Mouse (Mus musculus) left cerebral cortex, adult 9 months (tissue): ENCODE results near the gene 1700030J22Rik.

Experiments
- DNase-seq, 2 experiments: peaks; one replicate each; pipeline ENCODE4 v3.0.0; 2022; ENCODE audit warnings: low spot score in 2 of 2

1700030J22Rik gene

GRCm38 (mm10) chr8:116951778-116952177 lies 27.0 kb downstream of the 1700030J22Rik start:
- DNase-seq, result no peak

GRCm38 (mm10) chr8:116951369-116951768 lies 27.4 kb downstream of the 1700030J22Rik start:
- DNase-seq, result no peak

- no peak for DNase-seq
These were observed 31.2 kb downstream of the 1700030J22Rik start for GRCm38 (mm10) chr8:116947589-116947988.

- no peak for DNase-seq
These were observed 31.9 kb downstream of the 1700030J22Rik start for GRCm38 (mm10) chr8:116946851-116947250.

GRCm38 (mm10) chr8:116946268-116946838 lies 32.4 kb downstream of the 1700030J22Rik start:
- DNase-seq, result peak in 1 of 2 experiments; percentile 71

DNA sequence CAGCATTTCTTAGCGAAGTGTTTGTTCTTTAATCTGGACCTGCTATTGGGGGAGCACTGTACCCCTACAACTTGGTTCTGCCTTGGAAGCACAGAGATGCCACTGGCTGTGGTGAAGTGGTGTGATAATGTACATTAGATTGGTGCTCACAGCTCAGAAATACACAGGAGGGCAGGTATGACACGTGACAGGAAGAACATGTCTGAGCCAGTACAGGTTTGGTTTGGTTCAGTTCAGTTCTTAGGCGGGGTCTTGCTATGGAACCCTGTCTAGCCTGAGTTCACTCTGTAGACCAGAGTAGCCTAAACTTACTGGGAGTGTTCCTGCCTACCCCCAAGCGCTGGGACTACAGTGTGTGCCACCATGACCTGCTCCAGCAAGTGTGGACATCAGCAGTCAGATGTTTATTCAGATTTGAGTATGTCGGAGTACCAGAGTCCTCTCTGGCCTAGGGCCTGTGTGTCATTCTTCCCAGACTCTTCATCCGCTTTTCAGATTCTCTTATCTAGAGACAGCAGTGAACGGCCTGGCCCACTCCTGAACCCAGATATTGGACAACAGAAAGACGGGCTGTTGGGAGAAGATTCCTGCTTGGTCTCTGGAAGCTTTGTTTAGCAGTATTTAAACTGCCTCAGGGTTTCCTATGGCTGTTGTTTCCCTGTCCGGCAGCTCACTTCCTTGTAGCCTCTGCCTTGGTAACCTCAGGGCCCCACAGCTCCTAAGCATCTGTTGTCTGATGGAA lies 33.4 kb downstream of the 1700030J22Rik start:
- DNase-seq, result no peak

DNA sequence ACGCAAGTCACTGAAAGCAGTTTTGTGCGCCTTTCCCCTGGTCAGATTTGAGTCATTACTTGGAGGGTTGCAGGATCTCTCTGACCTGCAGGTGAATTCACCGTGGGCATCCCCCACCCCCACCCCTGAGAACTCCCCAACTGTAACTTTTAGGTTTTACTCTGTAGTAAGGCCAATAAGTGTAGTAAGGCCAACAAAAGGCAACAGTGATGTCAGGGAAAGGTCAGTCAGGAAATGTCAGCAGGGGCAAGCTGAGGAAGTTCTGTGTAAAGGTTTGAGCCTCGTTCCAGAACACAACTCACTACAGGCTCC lies 34.4 kb downstream of the 1700030J22Rik start:
- DNase-seq, result no peak

GRCm38 (mm10) chr8:116943555-116944384 lies 35.0 kb downstream of the 1700030J22Rik start:
- DNase-seq, result peak in 1 of 2 experiments; percentile 55

GRCm38 (mm10) chr8:116943161-116943554 lies 35.6 kb downstream of the 1700030J22Rik start, which contains the start of gene Atmin:
Gene Atmin, plus strand, starts transcription at chr8:116943393.
- DNase-seq, result peak in 1 of 2 experiments; percentile 81

- DNase-seq, result no peak
These were observed 36.3 kb downstream of the 1700030J22Rik start for GRCm38 (mm10) chr8:116942284-116943058.

GRCm38 (mm10) chr8:116935506-116935905 lies 43.3 kb downstream of the 1700030J22Rik start:
- no peak for DNase-seq

- DNase-seq, result no peak
These were observed 43.8 kb downstream of the 1700030J22Rik start for GRCm38 (mm10) chr8:116934976-116935375.

GRCm38 (mm10) chr8:116928588-116928987 lies 50.2 kb downstream of the 1700030J22Rik start:
- DNase-seq, result no peak

DNA sequence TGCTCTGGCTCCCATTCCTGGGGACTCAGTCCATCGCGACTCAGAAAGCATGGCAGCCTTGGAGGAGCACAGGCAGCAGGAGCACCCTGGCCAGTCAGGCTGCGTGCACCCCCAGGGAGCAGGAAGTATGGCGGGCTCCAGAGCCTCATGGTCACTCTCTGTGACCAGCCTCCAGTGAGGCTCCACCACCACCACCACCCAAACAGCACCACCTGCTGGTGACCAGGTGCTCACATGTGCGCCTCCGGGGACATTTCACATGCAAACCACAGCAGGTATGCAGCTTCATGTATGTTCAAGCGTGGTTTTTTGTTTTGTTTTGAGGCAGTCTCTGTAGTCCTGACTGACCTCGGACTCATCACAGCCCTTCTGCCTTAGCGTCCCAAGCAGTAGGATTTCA lies 50.9 kb downstream of the 1700030J22Rik start:
- no peak for DNase-seq

- no peak for DNase-seq
These were observed 55.2 kb downstream of the 1700030J22Rik start for GRCm38 (mm10) chr8:116923526-116923925.

DNA sequence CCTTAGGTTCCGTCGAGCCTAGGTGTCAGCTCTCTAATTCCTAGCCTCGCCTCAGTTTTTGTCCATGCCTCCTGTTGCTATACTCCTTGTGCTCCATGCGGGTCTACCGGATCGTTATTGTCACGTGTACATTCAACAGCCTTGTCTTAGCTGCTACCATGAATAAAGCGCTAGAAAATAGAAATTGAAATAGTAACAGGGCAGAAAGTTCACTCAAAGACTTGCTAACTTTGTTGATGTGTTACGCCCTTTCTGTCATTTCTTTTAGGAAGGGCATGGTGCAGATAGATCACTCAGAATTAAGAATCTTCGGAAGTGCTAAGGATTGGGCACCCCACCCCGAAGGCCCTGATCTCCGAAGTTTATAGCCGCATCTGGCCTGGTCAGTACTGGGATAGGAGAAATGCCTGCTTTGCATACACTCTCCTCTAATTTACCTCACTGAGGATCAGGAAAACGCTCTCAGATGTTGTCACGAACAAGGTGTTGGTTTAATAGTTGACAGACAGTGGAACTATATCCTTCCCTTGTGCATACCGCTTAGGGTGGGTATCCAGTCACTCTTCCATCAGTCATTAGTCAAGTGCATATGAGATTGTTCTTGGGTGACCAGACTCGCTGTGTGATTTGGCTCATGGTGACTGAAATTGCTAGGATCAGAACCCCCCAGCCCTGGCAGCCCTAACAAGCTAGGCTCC lies 56.5 kb downstream of the 1700030J22Rik start:
- DNase-seq, result no peak

DNA sequence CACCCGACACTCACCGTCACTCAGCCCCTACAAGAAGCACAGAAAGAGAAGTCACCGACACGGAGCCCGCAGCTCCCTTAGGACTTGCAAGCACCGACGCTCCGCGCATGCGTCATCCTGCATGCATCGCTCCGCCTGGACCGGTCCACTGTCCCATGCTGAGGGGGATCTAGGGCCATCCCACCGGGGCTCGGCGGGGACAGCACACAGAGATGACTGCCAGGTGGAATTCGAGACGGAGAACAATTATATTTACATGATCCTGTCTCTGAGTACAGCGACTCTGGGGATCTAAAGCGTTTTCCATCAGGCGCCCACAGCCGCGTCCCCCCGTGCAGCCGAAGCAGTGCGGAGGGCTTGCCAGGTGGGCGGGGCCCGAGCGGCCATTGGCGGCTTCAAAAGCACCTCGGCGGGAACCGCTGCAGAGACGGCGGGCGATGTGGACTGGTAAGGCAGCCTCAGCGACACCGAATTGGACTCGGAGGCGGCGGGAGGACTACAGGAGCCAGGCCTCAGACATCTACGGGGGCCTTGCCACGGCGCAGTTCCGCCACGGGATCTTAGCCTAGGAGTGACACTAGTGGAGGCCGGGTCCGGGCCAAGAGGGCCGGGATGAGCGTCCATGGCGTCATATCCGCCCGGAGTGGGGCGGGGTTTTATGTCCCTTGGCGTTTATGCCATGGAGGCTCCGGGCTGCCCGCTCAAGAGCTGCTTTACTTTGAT lies 57.3 kb downstream of the 1700030J22Rik start, which contains the start of the genes Cmc2 and Cenpn:
Cmc2 (minus strand) TSS at position 119 of the 723 bp plus-strand sequence.
Cenpn (plus strand) TSS at position 394 of the 723 bp plus-strand sequence.
- peak; percentile 71 to 90 for DNase-seq

- no peak for DNase-seq
These were observed 57.8 kb downstream of the 1700030J22Rik start for GRCm38 (mm10) chr8:116921005-116921336.
